Mouse (Mus musculus): Measurements from ENCODE around the gene Tyro3.
A peak's percentile ranks its signal among the peaks of the same experiment; 100 is the strongest.

Gene Tyro3

GRCm38 (mm10) chr2:119797279-119797783, at the start of gene Tyro3:
Gene Tyro3 (plus strand): TSS chr2:119797733.
- no peak for DNase-seq (ENCODE audit: inconsistent ontology term)

- no peak for DNase-seq (ENCODE audit: inconsistent ontology term)
Observed at GRCm38 (mm10) chr2:119749260-119749659, 48.3 kb upstream of the Tyro3 start.

- peak; percentile 31 for DNase-seq (ENCODE audit: inconsistent ontology term)
Observed at GRCm38 (mm10) chr2:119757601-119758100, 39.9 kb upstream of the Tyro3 start.

- peak; percentile 42 for DNase-seq (ENCODE audit: inconsistent ontology term)
Observed at GRCm38 (mm10) chr2:119758101-119758843, 39.3 kb upstream of the Tyro3 start.

GRCm38 (mm10) chr2:119758844-119759835, 38.4 kb upstream of the Tyro3 start:
- DNase-seq (ENCODE audit: inconsistent ontology term) = no peak

DNA sequence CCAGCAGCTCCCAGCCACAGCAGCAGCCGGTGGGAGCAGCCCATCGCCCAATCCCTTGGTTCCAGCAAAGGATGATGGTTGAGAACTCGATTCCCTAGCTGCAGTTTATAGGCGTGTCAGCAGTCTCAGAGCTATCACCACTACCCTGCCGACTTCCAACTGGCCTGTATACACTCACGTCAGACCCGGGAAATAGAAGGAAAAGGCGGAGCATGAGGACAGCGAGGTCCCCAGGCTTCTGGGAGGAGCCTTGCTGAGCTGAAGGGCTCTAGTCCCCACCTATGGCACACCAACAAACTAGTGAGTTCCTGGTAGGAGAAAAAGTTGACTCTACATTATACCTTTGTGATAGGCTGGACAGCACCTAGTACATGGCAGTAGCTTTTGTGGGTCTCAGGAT, 37.3 kb upstream of the Tyro3 start, which contains the start of gene Ltk:
Gene Ltk (minus strand): TSS at position 181 of the 400 bp plus-strand sequence.
- no peak for DNase-seq (ENCODE audit: inconsistent ontology term)

DNA sequence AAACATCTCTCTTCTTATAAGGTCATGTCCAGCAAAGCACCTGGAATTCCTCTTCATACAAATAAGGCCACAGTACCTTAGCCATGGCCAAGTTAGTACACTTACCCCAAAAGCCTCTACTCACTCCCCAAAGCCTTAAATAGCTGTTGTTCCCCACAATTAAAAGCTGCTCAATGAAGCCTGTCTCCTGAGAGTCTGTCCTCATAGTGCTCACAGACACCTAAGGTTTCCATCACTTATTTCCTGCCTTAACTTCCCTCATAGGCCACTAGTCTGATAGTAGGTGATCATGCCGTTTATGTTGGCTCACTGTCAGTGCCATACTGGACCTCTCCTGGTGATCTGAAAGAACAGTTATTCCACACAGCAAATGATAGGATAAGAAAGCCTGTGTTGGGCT, 35.3 kb upstream of the Tyro3 start:
- DNase-seq (ENCODE audit: inconsistent ontology term) = no peak

DNA sequence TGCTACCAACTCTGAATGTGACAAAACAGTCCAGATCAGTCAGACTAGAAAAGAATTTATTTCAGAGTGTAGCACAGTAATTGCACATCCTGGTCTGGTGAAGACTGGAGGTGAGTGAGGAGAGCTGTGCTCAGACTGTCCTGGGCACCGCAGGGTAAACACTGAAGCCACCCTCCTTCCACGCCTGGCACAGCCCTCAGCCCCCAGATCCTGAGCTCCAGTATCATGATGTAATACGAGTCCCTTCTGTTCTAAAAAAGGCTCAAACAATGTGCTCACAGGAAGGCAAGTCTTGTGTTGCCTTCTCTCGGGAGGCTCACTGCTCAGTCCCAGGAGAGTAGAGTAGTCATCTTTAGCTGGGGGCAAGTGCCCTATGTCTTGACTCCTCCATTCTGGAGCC, 33.6 kb upstream of the Tyro3 start:
- DNase-seq (ENCODE audit: inconsistent ontology term) = no peak

GRCm38 (mm10) chr2:119767246-119767645, 30.3 kb upstream of the Tyro3 start:
- DNase-seq (ENCODE audit: inconsistent ontology term) = no peak

DNA sequence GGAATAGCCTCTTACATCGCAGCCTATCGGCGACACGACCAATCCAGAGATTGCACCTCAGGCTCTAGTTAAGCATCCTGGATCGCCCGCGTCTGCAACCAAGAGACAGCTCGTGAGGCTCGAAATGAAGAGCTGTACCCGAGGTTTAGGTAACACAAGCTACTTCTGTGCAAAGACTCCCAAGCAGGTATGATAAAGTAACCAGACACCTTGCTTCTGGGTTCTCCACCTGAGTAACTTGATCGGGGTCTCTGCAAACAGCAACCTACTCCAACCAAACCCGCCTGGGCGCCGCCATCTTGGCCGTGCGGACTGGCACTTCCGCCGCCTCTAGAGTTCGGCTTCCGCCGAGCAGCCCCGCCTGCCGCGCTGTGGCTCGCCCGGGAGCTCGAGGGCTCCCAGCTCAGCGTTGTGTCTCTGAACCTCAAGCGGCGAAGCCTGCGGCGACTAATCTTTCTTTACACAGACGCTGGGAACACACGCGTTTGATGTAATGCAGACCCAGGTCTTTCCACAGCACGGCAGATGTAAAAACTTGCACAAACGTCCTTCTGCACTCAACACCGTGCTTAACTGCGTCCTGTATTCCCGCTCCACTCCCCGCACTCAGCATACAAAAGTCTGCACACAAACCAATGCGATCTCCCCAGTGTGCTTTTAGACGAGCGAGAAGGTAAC, 10.2 kb upstream of the Tyro3 start, which contains the start of gene Rpap1:
Gene Rpap1 (minus strand): TSS at position 332 of the 678 bp plus-strand sequence.
- DNase-seq (ENCODE audit: inconsistent ontology term) = peak; percentile 82

GRCm38 (mm10) chr2:119789996-119790395, 7.5 kb upstream of the Tyro3 start:
- no peak for DNase-seq (ENCODE audit: inconsistent ontology term)

DNA sequence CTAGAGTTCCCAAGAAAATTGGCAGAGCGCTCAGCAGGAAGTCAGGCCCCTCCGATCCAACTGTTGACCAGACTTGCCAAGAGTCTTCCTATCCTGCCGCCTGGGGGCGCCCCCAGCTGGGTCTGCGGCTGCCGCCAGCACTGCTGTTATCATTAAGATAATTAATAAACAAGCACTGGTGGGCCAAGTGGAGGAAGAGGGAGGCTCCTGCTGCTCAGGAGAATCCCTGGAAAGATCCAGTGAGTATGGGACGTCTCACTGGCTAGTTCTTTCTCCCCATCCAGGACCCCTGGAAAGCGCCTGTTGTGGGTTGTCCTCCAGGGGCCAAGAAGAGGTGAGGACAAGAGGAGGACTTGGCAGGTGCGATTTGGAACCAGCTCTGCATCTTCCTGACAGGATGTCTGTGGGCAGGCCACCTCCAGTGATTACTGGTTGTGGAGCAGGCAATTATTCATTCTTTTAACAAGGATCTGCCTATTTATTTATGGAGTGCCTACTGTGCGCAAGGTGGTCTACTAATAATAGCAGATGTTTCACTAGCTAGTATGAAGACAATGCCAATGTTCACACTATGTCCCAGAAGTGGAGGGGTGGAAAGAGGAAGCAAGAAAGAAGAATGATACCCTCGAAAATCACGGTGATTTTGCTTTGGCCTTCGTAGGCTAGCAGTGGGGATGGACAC, 854 bp downstream of the Tyro3 start:
- DNase-seq (ENCODE audit: inconsistent ontology term) = peak; percentile 75

DNA sequence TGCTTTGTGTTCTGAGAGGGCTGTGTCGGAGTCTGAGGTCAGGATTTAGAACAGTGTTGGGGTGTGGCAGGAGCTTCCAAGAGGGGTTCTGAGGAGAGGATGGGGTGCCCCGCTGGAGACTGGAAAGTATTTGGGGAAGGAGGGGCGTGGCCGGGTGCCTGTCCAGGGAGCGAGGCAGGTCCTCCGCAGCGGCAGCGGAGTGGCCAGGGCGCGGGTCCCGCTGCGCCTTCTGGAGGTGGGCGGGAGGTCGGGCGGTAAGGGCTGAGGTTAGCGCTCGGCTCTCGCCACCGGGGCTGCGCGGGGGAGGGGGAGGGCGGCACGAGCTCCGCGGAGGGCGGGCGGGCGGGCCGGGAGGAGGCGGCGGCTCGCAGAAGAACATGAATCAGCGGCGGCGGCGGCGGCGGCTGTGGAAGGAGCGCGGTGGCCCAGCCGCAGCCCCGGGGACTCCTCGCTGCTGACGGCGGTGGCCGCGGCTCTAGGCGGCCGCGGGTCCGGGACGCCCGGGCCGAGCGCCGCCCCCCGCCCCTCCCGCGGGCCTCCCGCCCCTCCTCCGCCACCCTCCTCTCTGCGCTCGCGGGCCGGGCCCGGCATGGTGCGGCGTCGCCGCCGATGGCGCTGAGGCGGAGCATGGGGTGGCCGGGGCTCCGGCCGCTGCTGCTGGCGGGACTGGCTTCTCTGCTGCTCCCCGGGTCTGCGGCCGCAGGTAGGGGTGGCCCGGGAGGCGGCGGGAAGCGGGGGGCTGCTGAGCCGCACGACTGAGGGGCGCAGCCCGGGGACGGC, 1.8 kb downstream of the Tyro3 start:
- DNase-seq (ENCODE audit: inconsistent ontology term) = peak; percentile 58

DNA sequence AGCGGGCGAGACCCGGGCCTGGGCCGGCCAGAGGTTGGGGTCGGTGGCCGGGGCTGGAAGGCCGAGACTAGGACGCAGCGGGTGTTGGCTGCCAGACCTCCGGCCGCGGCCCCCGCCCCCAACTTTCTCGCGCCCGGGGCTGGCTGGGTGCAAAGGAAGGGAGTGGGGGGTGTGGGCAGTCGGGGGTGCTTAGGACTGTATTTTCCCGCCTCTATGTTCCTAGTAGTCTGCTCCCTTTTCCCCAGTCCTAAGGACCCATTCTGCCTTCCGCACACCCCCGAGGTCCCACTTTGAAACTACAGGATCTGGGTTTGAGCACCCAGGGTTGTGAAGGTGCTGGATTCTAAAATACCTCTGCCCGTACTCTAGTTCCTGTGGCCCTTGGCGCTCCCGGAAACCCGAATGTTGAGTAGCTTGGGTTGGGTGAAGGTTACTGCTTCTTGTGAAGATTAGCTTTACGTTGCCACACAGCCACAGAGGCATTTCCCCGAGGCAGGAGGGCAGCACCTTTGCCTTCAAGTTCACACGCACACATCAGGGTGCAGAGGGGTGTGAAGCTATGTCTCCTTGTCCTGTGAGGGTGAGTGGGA, 2.5 kb downstream of the Tyro3 start:
- DNase-seq (ENCODE audit: inconsistent ontology term) = peak; percentile 32

DNA sequence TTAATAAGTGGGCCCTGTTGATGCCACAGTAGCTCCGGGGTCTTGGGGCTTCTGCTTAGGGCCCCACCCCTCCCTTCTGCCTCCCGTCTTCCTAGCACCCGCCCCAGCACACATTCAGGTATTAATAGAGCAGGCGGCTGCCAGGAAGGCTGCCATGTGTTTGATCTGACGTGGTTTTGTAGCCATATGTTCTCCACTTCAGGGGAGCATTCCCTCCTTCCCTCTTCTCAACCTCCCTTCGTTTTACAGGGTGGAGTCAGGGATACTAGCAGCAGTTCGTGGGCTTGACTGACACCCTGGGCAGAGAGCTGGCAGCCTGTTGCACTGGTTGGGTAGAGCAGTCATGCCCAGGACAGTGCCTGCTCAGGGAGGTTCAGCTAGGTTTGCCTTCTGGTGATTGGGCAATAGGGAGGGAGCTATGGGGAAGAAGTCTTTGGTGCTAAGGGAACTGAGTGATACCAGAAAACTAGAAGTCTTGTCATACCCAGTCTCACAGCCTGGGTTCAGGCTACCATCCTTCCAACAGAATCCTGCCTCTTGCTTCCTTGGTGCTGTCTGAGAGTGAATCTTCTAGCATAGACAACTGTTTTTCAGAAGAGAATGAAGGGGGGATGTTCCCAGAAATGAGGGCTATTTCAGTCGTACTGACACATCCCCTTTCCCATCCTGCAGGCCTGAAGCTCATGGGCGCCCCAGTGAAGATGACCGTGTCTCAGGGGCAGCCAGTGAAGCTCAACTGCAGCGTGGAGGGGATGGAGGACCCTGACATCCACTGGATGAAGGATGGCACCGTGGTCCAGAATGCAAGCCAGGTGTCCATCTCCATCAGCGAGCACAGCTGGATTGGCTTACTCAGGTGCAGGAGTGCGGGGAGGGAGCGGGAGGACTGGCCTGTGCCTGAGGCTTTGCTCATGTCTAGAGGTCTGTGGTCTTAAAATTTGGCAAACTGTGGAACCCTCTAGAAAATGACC, 3.6 kb downstream of the Tyro3 start:
- DNase-seq (ENCODE audit: inconsistent ontology term) = no peak

- DNase-seq (ENCODE audit: inconsistent ontology term) = peak; percentile 65
Observed at GRCm38 (mm10) chr2:119802767-119803617, 5.5 kb downstream of the Tyro3 start.

- DNase-seq (ENCODE audit: inconsistent ontology term) = peak; percentile 37
Observed at GRCm38 (mm10) chr2:119803618-119804274, 6.2 kb downstream of the Tyro3 start.
